Mouse (Mus musculus) forebrain, embryonic 11.5 days (tissue): ENCODE results near the gene Hc. TPM values are rescaled to one million over a fixed set of nuclear protein-coding genes. Genes with fewer than 3 reads are reported as not detected.

Source experiments
- ATAC-seq: fragments of 200-750 bp; cut with Nextera tagmentation; replicated peaks from 2 replicates; pipeline ENCODE4 v1.8.0; 2017; ENCODE audit warnings: moderate TSS enrichment; ENCODE audit not compliant: low FRiP score
- DNase-seq: peaks from one replicate; pipeline ENCODE4 v3.0.0-alpha.2; 2017; ENCODE audit warnings: low spot score
- H3K27ac ChIP-seq: fragments of 300-500 bp; sonication (generic); 2 replicates; pipeline ENCODE4 v1.5.1; 2014; ENCODE audit warnings: low read depth, low read length
- H3K27me3 ChIP-seq: fragments of 300-500 bp; sonication (generic); 2 replicates; pipeline ENCODE4 v1.6.1; 2014; ENCODE audit warnings: mild to moderate bottlenecking, low read length, mixed read lengths; ENCODE audit not compliant: control insufficient read depth, insufficient read depth
- H3K36me3 ChIP-seq: fragments of 300-500 bp; sonication (generic); 2 replicates; pipeline ENCODE4 v1.6.1; 2014; ENCODE audit warnings: mild to moderate bottlenecking, low read length, moderate library complexity, mixed read lengths; ENCODE audit not compliant: control insufficient read depth, insufficient read depth
- H3K4me1 ChIP-seq: fragments of 300-500 bp; sonication (generic); replicated peaks from 2 replicates; pipeline ENCODE4 v1.6.1; 2014; ENCODE audit warnings: low read length, mixed read lengths; ENCODE audit not compliant: control insufficient read depth, insufficient read depth
- H3K4me2 ChIP-seq: fragments of 300-500 bp; sonication (generic); 2 replicates; pipeline ENCODE4 v1.6.1; 2014; ENCODE audit warnings: low read depth, mild to moderate bottlenecking, low read length, moderate library complexity, mixed read lengths; ENCODE audit not compliant: severe bottlenecking
- H3K4me3 ChIP-seq: fragments of 300-500 bp; sonication (generic); 2 replicates; pipeline ENCODE4 v1.5.1; 2014; ENCODE audit warnings: low read depth, low read length
- H3K9ac ChIP-seq: fragments of 300-500 bp; sonication (generic); 2 replicates; pipeline ENCODE4 v1.6.1; 2014; ENCODE audit warnings: low read length
- H3K9me3 ChIP-seq: fragments of 300-500 bp; sonication (generic); 2 replicates; pipeline ENCODE4 v1.6.1; 2016; ENCODE audit warnings: low read length, mixed read lengths; ENCODE audit not compliant: control insufficient read depth
- WGBS: fragments of 180-500 bp; shearing (Covaris S2); extraction: QIAGEN DNeasy Blood & Tissue Kit; methylation state at CpG from one replicate; pipeline ENCODE4 v1.1.7; 2014; 5-methylcytosine and 5-hydroxymethylcytosine counted together
- polyA plus RNA-seq: library from polyadenylated mRNA; unstranded; fragments of >200 nt; fragmentation: Nextera tagmentation; extraction: Ambion mirVana; gene quantifications from 2 replicates; pipeline ENCODE4 v1.2.1, GENCODE M21; 2014

Gene Hc
- 0.76 and 1.6 TPM in 2 replicates for polyA plus RNA-seq

DNA sequence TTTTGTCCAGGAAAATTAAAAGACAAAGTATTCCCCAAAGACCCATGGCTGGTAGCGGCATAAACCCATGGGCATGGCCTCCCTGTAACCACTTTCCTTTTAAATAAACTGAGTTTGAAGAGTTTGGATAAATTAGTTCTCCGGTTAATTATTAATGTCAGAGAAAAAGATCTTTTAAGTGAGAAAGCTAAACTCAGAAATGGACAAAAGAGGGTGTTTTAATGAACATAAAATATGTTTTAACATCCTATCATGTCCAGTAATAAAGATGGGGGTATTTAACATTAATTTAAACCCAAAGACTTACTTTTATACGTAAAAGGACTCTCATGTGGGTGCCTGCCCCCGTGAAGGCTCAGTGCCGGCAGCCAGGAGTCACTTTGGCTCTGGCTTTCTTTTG is at the start of gene Hc:
TSS of gene Hc (minus strand) at position 101 of the 400 bp plus-strand sequence.
- no peaks in the 10 kb centered on the region for H3K4me1 ChIP-seq

DNA sequence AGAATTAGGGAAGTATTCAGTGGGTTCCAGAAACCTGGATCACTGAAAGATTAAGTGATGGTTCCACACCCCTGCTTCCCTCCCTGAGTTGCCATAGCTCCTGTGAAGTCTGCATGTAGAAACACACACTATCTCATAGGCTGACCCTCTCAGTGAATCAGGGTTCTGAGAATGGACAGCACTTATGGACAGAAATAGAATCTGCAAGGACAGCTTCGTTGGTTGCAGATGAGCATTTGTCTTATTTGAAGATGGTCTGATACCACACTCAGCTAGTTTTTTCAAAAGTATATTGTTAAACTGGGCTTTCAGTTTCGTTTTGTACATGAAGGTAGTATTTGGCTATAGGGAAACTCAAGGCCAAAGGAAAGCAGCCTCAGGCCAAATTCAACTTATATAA is 49.3 kb upstream of the Hc start:
- Histone ChIP-seq H3K9ac (no peak overlapping the region), H3K4me3 (no peak overlapping the region), H3K36me3 (no peaks in the 10 kb centered on the region), H3K4me2 (no peak overlapping the region), H3K27me3 (no peaks in the 10 kb centered on the region), H3K27ac (no peak overlapping the region), H3K9me3 (no peaks in the 10 kb centered on the region), H3K4me1 (peaks cover 2% of the 10 kb centered on the region; the same call in 1 of the 2 replicates)
- DNase-seq (no peak), ATAC-seq (no peak)
- WGBS = 84% methylated on average over 2 of the region's 2 CpGs

More for the DNA sequence above, at the start of gene Hc:
- ATAC-seq = no peak
- H3K4me3 ChIP-seq = no peak within 1 kb of the TSS
- DNase-seq = no peak
- H3K9me3 ChIP-seq = no peaks in the 10 kb centered on the region
- no peaks in the 10 kb centered on the region for H3K27me3 ChIP-seq
- 88% methylated on average over 5 of the region's 5 CpGs for WGBS
- H3K36me3 ChIP-seq = no peaks in the 10 kb centered on the region
- H3K27ac ChIP-seq = no peak within 1 kb of the TSS
- no peak within 1 kb of the TSS for H3K9ac ChIP-seq
- H3K4me2 ChIP-seq = no peak within 1 kb of the TSS

DNA sequence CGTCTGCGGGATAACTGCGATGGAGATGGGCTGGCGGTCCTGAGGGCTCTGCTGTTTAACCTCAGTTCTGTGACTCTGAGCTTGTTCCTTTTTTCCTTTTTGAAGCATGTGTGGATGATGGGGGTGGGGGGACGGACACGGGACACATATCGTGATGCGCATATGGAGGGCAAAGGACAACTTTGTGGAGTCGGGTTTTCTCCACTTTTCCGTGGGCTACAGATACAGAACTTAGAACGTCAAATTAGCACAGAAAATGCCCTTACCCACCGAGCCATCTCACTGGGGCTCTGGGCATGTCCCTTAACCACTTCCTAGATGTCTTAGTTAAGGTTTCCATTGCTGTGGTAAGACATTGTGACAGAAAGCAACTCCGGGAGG is 48.7 kb upstream of the Hc start:
- no peaks in the 10 kb centered on the region for H3K36me3 ChIP-seq
- H3K9me3 ChIP-seq = no peaks in the 10 kb centered on the region
- ATAC-seq (no peak), DNase-seq (no peak)
- H3K4me3 ChIP-seq = peak overlapping the region; percentile 60
- no peaks in the 10 kb centered on the region for H3K27me3 ChIP-seq
- H3K9ac ChIP-seq = peak overlapping the region; percentile 75
- 2% methylated on average over 13 of the region's 13 CpGs for WGBS
- H3K4me2 ChIP-seq = peak overlapping the region; percentile 71
- H3K27ac ChIP-seq = peak overlapping the region; percentile 65; the same call in 1 of the 2 replicates
- peaks cover 2% of the 10 kb centered on the region; the same call in 1 of the 2 replicates for H3K4me1 ChIP-seq

DNA sequence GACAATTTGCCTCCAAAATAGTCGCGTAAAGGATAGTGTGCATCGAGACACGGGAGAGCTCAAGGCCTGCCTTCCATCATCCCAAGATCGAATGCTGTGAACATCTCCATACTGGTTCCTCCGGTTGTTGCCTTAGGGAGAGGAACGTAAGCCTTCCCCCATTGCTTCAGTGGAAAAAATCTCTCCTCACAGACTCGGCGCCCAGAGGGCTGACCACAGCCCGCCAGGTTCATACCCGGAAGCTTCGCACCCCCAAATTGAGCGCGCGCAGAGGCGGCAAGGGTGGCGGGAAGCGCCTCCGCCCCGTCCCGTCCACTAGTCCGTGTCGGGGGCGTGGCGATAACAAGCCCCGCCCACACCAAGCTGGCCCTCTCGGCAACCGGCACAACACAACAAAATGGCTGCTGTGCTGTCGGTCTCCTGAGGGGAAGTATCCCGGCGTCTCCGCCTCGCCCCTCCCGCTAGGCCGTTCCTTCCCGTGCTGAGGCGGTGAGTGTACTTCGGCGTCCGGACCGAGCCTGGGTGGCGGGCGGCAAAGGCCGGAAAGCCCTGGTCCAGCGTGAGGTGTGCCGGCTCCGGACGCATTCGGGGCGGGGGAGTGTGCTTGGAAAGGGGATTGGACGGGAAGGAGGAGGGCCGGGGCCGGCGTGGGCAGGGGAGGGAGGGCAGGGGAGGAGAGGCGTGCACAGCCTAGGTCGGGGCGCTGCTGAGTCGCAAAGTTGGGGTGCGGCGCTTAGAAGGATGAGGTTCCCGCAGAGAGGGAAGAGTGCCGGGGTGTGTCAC is 48.1 kb upstream of the Hc start, which contains the start of gene Cntrl:
TSS of gene Cntrl (plus strand) at position 352 of the 783 bp plus-strand sequence.
- ATAC-seq = peak; percentile 96
- under 1% methylated on average over 62 of the region's 62 CpGs for WGBS
- Histone ChIP-seq H3K4me1 (peaks cover 2% of the 10 kb centered on the region; the same call in 1 of the 2 replicates), H3K27me3 (no peaks in the 10 kb centered on the region), H3K4me3 (peak within 1 kb of the TSS; percentile 60), H3K9me3 (no peaks in the 10 kb centered on the region), H3K4me2 (peak within 1 kb of the TSS; percentile 71), H3K27ac (peak within 1 kb of the TSS; percentile 65; the same call in 1 of the 2 replicates), H3K36me3 (no peaks in the 10 kb centered on the region), H3K9ac (peak within 1 kb of the TSS; percentile 75)
- peak; percentile 96 for DNase-seq

DNA sequence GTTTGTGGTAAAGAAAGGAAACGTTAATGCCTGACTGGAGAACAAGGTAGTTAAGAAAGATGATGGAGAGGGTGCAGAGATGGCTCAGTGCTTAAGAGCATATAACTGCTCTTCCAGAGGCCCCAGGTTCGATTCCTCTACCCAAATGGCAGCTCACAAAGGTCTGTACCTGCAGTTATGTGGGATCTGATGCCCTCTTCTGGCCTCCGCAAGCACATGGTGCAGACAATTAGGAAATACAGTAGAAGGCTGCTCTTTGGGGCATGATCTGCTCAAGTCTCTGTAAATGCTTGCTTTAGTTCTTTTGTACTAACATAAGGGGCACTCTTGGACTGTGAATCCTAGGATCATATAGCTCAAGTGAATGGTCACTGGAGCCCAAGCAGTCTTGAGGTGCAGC is 47.5 kb upstream of the Hc start:
- 0 out of 2 replicates have a peak overlapping the region, but pooled peaks have one; percentile 65 for H3K27ac ChIP-seq
- H3K36me3 ChIP-seq = no peaks in the 10 kb centered on the region
- ATAC-seq (peak; percentile 38), DNase-seq (peak; percentile 65)
- peak overlapping the region; percentile 75 for H3K9ac ChIP-seq
- H3K4me2 ChIP-seq = peak overlapping the region; percentile 71
- H3K27me3 ChIP-seq = no peaks in the 10 kb centered on the region
- H3K4me1 ChIP-seq = peaks cover 2% of the 10 kb centered on the region; the same call in 1 of the 2 replicates
- no peaks in the 10 kb centered on the region for H3K9me3 ChIP-seq
- H3K4me3 ChIP-seq = peak overlapping the region; percentile 60
- WGBS = 35% methylated on average over 3 of the region's 3 CpGs

DNA sequence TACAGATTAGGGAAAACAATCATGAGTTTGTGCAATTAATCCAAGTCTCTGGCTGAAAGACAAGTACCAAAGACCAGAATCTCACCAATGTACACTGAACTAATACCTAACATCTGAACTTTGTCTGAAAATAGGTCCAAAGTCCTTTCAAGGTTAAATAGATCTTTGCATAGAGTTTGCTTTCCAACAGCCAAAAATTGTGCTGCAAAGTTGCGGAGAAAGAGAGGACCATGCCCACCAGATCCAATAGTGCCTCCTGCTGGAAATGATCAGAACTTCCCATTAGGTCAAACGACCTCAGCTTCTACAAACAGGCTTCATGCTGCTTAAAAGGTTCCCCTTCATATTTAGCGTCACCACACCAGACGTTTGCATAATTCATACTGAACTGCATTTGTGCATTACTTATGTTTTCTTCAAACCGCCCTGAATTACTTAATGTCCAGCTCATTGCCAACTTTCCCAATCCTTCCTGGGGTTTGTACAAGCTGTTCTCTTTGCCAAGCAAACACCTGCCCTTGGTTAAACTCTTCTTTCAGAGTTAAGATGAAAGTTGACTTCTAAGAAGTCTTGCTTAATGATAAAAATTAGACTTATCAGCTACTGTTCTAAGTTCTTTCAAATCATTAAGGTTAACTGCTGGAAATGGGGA is 46.9 kb upstream of the Hc start:
- Histone ChIP-seq H3K9ac (no peak overlapping the region), H3K9me3 (no peaks in the 10 kb centered on the region), H3K4me2 (no peak overlapping the region), H3K36me3 (no peaks in the 10 kb centered on the region), H3K4me3 (no peak overlapping the region), H3K4me1 (peaks cover 2% of the 10 kb centered on the region; the same call in 1 of the 2 replicates), H3K27ac (no peak overlapping the region), H3K27me3 (no peaks in the 10 kb centered on the region)
- ATAC-seq (no peak), DNase-seq (no peak)
- WGBS = 54% methylated on average over 5 of the region's 5 CpGs

DNA sequence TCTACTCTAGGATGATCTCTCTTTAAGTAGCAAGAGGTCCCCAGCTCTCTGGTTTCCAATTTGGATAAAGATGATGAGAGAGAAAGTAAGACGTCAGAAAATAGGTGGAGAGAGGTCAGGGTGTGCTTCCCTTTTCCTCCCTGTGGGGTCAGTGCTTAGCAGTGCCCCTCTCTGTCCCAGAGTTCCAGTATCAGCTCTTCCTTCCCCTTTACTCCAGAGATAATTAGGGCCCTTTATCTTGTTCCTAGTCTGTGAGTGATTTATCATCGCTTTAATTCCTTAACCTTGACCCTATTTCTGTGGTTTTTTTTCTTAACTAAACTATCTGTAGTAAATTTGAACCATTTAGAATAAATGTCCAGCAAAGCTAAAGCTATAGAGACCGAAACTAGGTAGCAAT is 43.6 kb upstream of the Hc start:
- DNase-seq = no peak
- H3K4me2 ChIP-seq = no peak overlapping the region
- H3K4me1 ChIP-seq = no peaks in the 10 kb centered on the region; the same call in 1 of the 2 replicates
- 55% methylated on average over 3 of the region's 3 CpGs for WGBS
- no peaks in the 10 kb centered on the region for H3K36me3 ChIP-seq
- no peak overlapping the region for H3K4me3 ChIP-seq
- ATAC-seq = no peak
- H3K27me3 ChIP-seq = no peaks in the 10 kb centered on the region
- H3K9ac ChIP-seq = no peak overlapping the region
- no peak overlapping the region for H3K27ac ChIP-seq
- H3K9me3 ChIP-seq = no peaks in the 10 kb centered on the region

DNA sequence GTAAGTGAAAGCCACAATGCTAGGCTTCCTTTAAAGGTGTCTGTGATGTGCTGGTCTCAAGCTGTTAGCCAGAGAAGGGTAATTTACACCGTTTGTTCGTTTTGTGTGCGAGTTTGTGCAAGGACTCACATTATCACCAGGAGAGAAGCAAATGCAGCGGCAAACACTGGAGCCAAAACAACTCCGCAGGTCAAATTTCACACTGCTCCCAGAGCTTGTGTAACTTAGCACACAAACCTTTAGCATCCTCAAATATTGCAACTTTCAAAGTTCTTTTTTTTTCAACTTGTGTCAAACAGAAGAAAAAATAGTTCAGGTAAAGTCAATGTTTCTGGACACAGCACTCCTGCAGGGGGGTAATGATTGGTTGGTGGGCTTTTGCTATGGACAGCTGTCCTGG is 42.3 kb upstream of the Hc start:
- 76% methylated on average over 5 of the region's 5 CpGs for WGBS
- DNase-seq (no peak), ATAC-seq (no peak)
- Histone ChIP-seq H3K9me3 (no peaks in the 10 kb centered on the region), H3K4me2 (no peak overlapping the region), H3K27ac (no peak overlapping the region), H3K36me3 (no peaks in the 10 kb centered on the region), H3K9ac (no peak overlapping the region), H3K4me1 (no peaks in the 10 kb centered on the region), H3K27me3 (no peaks in the 10 kb centered on the region), H3K4me3 (no peak overlapping the region)
